Mouse (Mus musculus) cerebellum, postnatal 25 days (tissue): ENCODE measurements around the gene Kcnmb2.

Experiments used
- DNase-seq, 2 experiments: peaks; one replicate each; pipeline ENCODE4 v3.0.0; 2021; ENCODE audit warnings: mixed read lengths in 2 of 2

Gene Kcnmb2

DNA sequence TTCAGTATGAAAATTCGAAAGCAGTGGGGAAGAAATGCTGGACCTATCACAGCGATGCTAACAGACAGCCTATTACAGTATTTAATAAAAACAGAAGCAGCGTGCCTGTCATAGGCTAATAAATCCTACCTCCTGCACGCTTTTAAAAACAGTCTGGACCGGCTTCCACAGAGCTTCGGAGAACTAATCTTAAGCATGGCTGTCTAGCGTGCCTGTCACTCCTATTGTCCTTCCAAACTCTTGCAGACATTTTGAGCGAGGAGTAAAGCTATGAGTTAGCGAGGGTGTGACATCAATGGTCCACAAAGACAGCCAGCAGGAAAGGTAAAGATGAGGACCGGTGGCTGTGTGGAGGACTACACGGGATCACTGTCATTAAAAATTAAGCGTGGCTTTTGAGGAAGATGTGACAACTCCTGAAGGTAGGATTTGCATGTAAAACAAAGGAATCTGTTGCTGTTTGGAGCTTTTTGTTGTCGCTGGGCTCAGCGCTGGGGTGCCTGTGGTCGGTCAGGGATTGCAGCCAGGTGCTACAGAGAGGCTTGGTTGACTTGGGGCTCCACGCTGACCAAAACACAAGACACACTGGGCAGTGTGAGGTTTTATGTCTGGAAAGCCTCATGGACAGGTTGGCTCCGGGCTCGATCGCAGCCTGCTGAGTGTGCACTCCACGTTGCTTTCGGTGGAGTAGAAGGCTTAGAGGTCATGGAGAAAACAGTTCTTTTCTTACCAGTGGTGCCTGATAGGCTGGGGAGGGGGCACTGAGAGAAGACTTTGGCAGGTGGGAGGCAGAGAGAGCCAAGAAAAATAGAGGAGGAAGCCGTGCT, at the start of gene Kcnmb2:
TSS of gene Kcnmb2 (plus strand) at position 4 of the 827 bp plus-strand sequence.
- DNase-seq: peak; percentile 59 to 63

- no peak for DNase-seq
Measured at GRCm38 (mm10) chr3:31863522-31863921, 38.8 kb upstream of the Kcnmb2 start.

DNA sequence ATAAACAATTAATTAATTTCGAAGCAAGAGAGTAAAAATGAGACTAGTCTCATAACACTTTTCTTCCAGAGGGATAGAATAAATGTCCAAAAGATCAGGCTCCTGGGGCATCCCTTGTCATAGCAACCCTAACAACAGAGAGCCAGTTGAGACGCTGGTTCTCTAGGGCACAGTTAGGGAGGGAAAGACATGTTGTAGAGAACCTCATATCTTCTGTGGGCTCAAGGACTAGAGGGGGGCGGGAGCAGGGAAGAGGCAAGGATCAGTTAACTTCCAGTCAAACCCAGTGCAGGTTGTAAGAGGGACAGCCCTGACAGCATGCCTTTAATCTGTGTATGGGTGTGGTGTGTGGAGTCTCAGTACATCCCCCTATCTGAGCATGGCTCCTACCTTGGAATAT, 38.2 kb upstream of the Kcnmb2 start:
- no peak for DNase-seq

DNA sequence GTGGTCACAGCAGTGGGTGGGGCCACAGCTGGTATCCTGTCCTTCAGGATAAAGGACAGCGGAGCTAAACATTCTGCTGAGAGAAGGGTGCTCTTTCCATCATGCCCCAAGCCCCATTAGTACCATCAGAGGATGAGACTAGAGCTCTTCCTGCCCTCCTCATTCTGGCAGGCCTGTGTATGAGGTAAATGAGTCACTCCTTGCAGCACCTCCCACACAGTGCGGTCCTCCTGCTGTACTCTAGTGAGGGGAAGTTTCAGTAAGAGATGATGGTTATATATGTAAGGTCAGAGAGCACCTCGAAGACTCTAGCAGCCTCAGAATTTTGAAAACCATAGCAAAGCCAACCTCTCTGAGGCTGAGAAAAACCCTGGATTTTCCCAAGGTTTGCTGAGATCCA, 30.8 kb upstream of the Kcnmb2 start:
- no peak for DNase-seq

DNA sequence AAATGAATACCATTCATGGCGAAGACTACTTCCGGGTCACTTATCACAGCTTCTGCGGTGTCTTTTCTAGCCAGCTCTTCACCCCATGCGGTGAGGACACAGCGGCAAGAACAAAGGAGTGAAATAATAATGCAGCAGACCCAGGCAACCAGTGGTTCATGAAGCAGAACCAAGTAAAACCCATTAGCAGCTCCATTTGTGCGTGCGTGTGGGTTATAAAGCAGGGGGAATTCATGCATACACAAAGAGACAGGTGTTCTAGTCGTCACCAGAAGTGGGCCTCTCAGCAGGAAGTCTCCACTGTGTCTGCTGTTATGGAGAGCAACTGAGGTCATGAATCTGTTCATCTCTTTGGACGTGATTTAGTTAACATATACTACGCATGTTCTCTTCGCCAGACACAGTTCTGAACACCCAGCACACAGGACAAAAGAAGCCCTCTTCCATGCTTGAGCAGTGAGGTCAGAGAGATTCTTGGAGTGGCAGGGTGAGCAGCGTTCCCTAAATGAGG, 19.6 kb upstream of the Kcnmb2 start:
- DNase-seq: no peak

- DNase-seq: no peak
Measured at GRCm38 (mm10) chr3:31892653-31893052, 9.7 kb upstream of the Kcnmb2 start.

- DNase-seq: peak; percentile 12 to 27
Measured at GRCm38 (mm10) chr3:31903506-31903905, 1.2 kb downstream of the Kcnmb2 start.

DNA sequence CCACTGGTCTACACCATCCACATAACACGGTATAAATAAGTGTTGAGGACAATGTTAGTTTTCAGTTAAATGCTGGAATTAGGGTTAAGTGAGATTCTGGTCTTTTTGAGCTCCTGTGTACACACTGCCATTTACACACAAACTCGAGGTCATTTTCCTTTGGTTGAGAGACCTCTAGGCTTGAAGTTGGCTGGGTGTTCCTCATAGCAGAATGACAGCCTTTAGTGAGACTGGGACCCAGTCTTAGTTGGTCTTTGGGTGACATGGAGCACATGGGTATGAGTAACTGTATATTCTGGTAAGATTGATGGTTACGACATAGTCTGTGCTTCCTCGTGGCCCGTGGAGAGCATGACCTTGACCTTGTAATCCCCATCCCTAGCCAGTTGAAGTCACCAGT, 1.8 kb downstream of the Kcnmb2 start:
- no peak for DNase-seq

DNA sequence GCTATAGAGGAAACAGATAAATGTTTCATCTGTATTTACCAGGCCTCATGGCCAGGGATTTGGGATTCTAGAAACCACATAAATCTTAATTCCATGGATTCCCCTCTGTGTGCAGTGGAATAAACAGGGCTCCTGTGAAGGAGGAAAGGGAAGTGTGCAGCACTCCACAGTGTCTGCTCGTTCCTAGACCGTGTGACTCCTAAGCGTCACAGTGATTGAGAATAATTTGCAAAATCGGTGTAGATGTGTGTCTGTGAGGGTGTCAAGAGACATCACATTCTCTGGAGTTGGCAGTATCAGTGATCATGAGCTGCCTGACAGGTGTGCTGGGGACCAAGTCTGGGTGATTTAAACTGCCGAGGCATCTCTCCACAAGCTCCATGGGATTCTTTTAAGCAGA, 8.9 kb downstream of the Kcnmb2 start:
- no peak for DNase-seq

- DNase-seq: no peak
Measured at GRCm38 (mm10) chr3:31911690-31912089, 9.4 kb downstream of the Kcnmb2 start.

DNA sequence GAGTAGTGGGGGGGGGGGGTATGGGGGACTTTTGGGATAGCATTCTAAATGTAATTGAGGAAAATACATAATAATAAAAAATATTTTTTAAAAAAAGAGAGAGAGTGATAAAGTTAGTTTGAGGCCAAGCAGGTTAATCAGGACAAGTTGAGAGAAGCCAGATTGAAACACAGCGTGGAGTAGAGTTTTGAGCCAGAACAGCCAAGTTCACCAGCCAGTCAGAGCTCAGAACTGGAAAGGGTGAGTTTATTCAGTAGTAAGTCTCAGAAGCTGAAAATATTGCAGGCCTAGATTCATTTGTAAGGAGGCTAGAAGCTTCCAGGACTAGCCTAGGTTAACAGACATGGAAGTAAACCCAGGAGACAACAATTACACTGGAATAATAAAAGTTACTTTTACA, 26.2 kb downstream of the Kcnmb2 start:
- peak; percentile 54 to 65 for DNase-seq

GRCm38 (mm10) chr3:31934704-31935103, 32.4 kb downstream of the Kcnmb2 start:
- DNase-seq: no peak

- DNase-seq: no peak
Measured at GRCm38 (mm10) chr3:31941478-31941877, 39.2 kb downstream of the Kcnmb2 start.

DNA sequence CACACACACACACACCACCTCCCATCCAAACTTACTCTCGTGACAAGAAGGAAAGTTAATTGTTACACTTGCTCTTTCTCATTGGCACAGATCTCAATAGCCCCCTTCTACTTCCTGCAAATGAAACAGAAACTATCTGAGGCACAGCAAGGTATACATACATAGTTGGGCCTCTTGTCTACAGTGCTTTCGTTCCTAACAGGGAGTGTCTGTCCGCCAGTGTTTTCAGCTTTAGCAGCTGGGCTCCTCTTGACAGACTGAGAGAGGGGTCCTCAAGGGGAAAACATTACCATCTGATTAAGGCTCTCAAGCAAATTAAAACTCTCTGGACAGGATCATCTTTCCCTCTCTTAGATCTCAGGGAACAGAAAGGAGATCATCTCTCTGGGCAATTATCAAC, 51.9 kb downstream of the Kcnmb2 start:
- no peak for DNase-seq

GRCm38 (mm10) chr3:31955004-31955403, 52.7 kb downstream of the Kcnmb2 start:
- no peak for DNase-seq

GRCm38 (mm10) chr3:31959821-31960220, 57.5 kb downstream of the Kcnmb2 start:
- peak; percentile 63 to 77 for DNase-seq

DNA sequence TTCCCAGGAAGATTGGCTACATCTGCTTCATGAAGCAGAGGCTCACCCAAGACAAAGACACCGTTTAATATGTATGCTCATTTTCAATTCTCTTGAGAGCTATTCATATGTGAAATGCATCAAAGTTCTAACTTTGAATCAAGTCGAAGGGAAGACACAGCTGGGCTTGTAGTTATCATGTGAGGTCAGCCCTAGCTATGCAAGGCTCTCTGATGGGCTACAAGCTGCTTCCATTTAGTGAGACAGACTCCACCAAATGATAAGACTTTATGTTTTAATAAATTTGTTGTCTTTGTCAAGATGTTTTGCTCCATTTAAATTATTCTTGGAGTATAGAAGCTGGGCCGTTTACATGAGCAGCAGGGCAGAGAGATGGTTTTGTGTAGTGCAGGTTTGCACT, 58.9 kb downstream of the Kcnmb2 start:
- DNase-seq: no peak

DNA sequence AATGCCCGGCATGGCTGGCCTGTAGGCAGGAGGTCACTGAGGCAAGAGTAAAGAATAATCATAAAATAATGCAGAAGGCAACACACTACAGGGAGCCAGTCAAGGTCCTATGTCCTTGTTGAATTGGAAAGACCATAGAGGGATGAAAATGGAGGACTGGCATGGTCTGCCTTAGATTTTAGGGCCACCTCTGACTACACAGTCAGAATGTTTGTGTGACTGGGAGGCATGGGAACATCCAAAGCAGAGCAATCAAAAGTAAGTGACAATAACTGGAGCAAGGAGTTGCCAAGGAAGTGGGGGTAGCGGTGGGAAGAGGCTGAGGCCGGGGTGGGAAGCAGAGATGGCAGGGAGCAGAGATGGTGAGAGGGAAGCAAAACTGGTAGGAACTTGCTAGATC, 60.8 kb downstream of the Kcnmb2 start:
- no peak for DNase-seq

DNA sequence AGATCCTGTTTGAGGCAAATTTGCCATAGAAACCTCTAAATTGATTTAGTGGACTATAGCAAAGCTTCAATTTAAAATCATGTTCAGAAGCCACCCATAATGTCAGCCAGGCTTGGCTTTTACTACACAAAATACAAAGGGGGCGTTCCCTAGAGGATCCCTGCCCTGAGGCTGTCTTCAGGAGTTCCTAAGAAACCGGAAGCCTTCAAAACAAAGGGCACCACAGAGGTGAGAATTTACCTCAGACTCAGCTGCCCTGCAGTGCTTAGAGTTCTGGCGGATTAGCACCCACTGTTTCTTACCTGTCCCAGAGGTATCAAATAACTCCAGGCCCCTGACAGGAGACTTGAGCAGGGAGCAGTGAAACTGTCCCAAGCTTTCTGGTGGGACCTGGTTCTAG, 77.4 kb downstream of the Kcnmb2 start:
- DNase-seq: no peak

GRCm38 (mm10) chr3:31982444-31982843, 80.1 kb downstream of the Kcnmb2 start:
- DNase-seq: peak; percentile 27 to 44

- no peak for DNase-seq
Measured at GRCm38 (mm10) chr3:31985103-31985502, 82.8 kb downstream of the Kcnmb2 start.

DNA sequence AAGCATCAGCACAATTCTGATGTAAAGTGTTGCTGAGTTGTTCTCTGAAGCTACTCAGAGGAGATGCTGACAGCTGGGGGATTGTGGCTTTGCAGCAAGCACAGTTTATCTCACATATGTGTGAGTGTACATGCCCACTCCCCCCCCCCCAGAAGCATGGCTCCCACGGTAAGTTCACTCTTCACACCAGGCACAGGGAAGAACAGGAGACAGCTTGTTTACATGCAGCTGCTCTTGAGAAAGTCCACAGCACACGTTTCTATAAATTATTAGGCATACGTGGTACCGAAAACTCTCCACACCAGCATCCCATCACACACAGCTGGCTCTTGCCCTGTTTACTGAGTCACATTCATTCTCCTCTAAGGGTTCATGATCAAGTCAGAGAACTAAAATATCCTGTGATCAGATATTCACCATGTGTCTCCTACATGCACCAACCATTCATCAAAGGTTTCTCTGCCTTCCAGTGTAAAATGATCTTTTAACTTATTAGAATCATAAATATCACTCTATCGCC, 89.3 kb downstream of the Kcnmb2 start:
- DNase-seq: no peak

- DNase-seq: no peak
Measured at GRCm38 (mm10) chr3:32011566-32011965, 109.3 kb downstream of the Kcnmb2 start.

DNA sequence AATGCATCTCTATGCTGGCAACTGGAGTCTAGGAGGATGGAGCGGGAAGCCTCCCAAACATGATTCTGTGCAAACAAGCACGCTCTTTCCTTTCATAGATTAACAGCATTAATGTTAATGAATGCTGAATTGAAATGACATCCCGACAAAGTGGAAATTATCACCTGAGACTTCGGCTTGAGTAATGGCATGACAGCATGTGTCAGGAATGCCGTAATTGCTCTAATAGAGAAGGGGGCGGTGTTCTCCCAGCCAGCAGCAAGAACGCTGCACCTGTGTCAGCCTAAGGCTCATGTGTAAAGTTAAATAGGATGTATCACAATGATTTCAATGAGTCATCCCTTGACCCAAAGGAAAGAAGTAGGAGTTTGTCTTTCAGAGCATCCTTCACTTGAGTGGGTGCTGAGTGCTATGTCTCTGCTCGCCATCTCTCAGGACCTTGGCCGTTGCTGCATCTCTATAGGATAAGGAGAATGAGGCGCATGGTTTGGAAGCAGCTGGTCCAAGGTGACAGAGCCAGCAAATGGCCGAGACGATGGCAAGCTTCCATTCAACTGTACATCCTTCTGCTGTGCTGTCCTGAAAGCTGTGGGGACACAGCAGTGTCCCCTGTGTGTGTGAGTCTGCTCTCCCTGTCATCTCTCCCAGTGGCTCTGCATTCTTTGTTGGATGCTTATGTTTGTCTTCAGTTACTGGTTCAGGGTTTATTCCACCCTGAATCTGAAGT, 110.1 kb downstream of the Kcnmb2 start:
- DNase-seq: peak; percentile 55 to 63
